In the genomic region with DNA sequence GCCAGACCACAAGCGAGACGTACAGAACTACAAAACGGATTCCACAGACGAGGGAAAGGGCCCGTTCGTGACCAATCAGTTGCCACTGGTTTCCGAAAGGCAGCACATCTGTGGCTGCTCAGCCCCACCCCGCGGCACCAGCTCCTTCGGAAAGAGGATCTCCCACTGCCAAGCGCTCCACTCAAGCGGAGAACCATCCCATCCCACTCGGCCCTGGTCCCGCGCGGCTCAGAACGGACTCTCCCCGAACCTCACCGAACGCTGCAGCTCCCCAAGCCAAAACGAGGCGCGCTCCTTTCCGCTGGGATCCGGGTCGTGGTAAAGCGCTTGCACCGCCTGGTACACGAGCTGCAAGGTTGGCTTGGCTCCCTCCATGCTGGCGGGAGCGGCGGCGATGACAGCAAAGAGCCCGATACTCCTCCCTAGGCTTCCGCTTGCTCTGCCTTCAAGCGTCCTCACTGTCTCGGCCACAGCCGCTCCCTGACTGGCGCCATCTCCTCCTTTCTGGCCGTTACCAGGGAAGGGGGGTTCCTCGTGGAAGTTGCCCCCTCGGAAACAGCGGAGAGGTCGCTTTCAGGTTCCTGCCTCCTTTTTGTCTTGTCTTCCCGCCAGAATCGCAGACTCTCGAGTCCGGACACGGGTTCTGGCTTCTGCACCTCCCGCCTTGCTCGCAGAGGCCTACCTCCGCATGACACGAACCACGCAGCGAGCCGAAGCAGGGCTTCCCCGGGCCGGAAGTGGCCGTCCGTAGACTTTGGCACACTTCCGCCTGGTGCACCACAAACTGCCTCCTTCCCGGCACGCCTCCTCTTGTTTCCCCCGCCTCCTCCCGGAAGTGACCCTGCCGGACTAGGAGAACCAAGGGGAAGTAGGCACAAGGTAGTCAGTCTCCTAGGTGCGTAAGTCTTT, we compare ENCODE assay signal across 8 mouse cellular contexts. TPM values are rescaled to one million over a fixed set of nuclear protein-coding genes. Genes with fewer than 3 reads are reported as not detected.
DNase-seq lines count a peak whose midpoint lies in the region; ATAC-seq and TF ChIP-seq lines count a peak whose summit lies in the region.

A gene (minus strand): TSS at position 777 of the 909 bp plus-strand sequence.

- peak within 1 kb of the TSS; percentile 91 for H3K27ac ChIP-seq in forebrain, embryonic 10.5 days
- peak within 1 kb of the TSS; percentile 95 for H3K27ac ChIP-seq in heart, embryonic 15.5 days
- peak within 1 kb of the TSS; percentile 63 for H3K27ac ChIP-seq in liver, embryonic 14.5 days
- peak within 1 kb of the TSS; percentile 40; the same call in 1 of the 2 replicates for H3K27ac ChIP-seq in neural tube, embryonic 11.5 days (ENCODE audit: low read depth, low read length)
- H3K27ac ChIP-seq in stomach, postnatal 0 days (replicated peaks): peak within 1 kb of the TSS; percentile 93

- peak; percentile 95 for ATAC-seq in heart, embryonic 15.5 days (replicated peaks; ENCODE audit: insufficient number of reproducible peaks, insufficient read depth, low FRiP score, low read depth)
- ATAC-seq in liver, embryonic 14.5 days (ENCODE audit: insufficient read depth): peak; percentile 95
- ATAC-seq in neural tube, embryonic 11.5 days (ENCODE audit: insufficient read depth, low FRiP score, low TSS enrichment): peak; percentile 96
- ATAC-seq in stomach, postnatal 0 days (ENCODE audit: low FRiP score, low TSS enrichment): peak; percentile 98

- H3K4me3 ChIP-seq in forebrain, embryonic 10.5 days: peak within 1 kb of the TSS; percentile 99
- H3K4me3 ChIP-seq in heart, embryonic 15.5 days: peak within 1 kb of the TSS; percentile 80
- peak within 1 kb of the TSS; percentile 68 to 86 for H3K4me3 ChIP-seq in liver, embryonic 14.5 days (ENCODE audit: insufficient read depth in 1 of 2, low read depth in 2 of 2, low read length in 2 of 2)
- peak within 1 kb of the TSS; percentile 93 for H3K4me3 ChIP-seq in neural tube, embryonic 11.5 days (ENCODE audit: low read depth, low read length)
- peak within 1 kb of the TSS; percentile 88 for H3K4me3 ChIP-seq in stomach, postnatal 0 days (ENCODE audit: low read depth, low read length)

- TF ChIP-seq CTCF in liver, embryonic 14.5 days (IDR thresholded peaks at IDR 0.05; ENCODE audit: low read depth): no peak; the same call in 1 of the 2 replicates
- TF ChIP-seq CTCF in stomach, postnatal 0 days (IDR thresholded peaks at IDR 0.05; ENCODE audit: low read depth): no peak

- peaks cover 3% of the 10 kb centered on the region; the same call in 1 of the 2 replicates for H3K9me3 ChIP-seq in forebrain, embryonic 10.5 days
- no peaks in the 10 kb centered on the region for H3K9me3 ChIP-seq in heart, embryonic 15.5 days (replicated peaks)
- no peaks in the 10 kb centered on the region for H3K9me3 ChIP-seq in liver, embryonic 14.5 days (ENCODE audit: control insufficient read depth, low read length)
- no peaks in the 10 kb centered on the region for H3K9me3 ChIP-seq in neural tube, embryonic 11.5 days (ENCODE audit: control insufficient read depth, low read length)
- H3K9me3 ChIP-seq in stomach, postnatal 0 days (ENCODE audit: control insufficient read depth, low read length): no peaks in the 10 kb centered on the region

- TF ChIP-seq EP300 in liver, embryonic 14.5 days (IDR thresholded peaks at IDR 0.05; ENCODE audit: low read depth): no peak
- TF ChIP-seq EP300 in stomach, postnatal 0 days (optimal IDR thresholded peaks at IDR 0.05): no peak

- no peaks in the 10 kb centered on the region for H3K27me3 ChIP-seq in forebrain, embryonic 10.5 days (ENCODE audit: poor library complexity, severe bottlenecking)
- H3K27me3 ChIP-seq in heart, embryonic 15.5 days: no peaks in the 10 kb centered on the region; the same call in 1 of the 2 replicates
- no peaks in the 10 kb centered on the region for H3K27me3 ChIP-seq in liver, embryonic 14.5 days (ENCODE audit: control insufficient read depth, insufficient read depth, low read length)
- H3K27me3 ChIP-seq in neural tube, embryonic 11.5 days (ENCODE audit: control insufficient read depth, insufficient read depth, low read length): no peaks in the 10 kb centered on the region
- no peaks in the 10 kb centered on the region for H3K27me3 ChIP-seq in stomach, postnatal 0 days (ENCODE audit: control insufficient read depth, insufficient read depth, low read length)

- H3K4me1 ChIP-seq in forebrain, embryonic 10.5 days: peaks cover 20% of the 10 kb centered on the region
- peaks cover 22% of the 10 kb centered on the region for H3K4me1 ChIP-seq in heart, embryonic 15.5 days (replicated peaks)
- H3K4me1 ChIP-seq in liver, embryonic 14.5 days (replicated peaks; ENCODE audit: control insufficient read depth in 2 of 2, insufficient read depth in 2 of 2, low read length in 1 of 2): peaks cover 2 to 4% of the 10 kb centered on the region in 2 experiments; a peak in 1 of 4 replicates
- peaks cover 2% of the 10 kb centered on the region; the same call in 1 of the 2 replicates for H3K4me1 ChIP-seq in neural tube, embryonic 11.5 days (ENCODE audit: control insufficient read depth, insufficient read depth, low read length)
- H3K4me1 ChIP-seq in stomach, postnatal 0 days (replicated peaks; ENCODE audit: control insufficient read depth, insufficient read depth): no peaks in the 10 kb centered on the region

- H3K4me2 ChIP-seq in heart, embryonic 15.5 days: peak within 1 kb of the TSS; percentile 82
- peak within 1 kb of the TSS; percentile 81 for H3K4me2 ChIP-seq in liver, embryonic 14.5 days (ENCODE audit: low read depth)
- H3K4me2 ChIP-seq in neural tube, embryonic 11.5 days (ENCODE audit: low read depth): peak within 1 kb of the TSS; percentile 55
- peak within 1 kb of the TSS; percentile 76 for H3K4me2 ChIP-seq in stomach, postnatal 0 days (replicated peaks; ENCODE audit: low read depth)

- H3K36me3 ChIP-seq in forebrain, embryonic 10.5 days (replicated peaks): no peaks in the 10 kb centered on the region
- no peaks in the 10 kb centered on the region for H3K36me3 ChIP-seq in heart, embryonic 15.5 days
- H3K36me3 ChIP-seq in liver, embryonic 14.5 days (replicated peaks; ENCODE audit: control insufficient read depth, insufficient read depth, low read depth): no peaks in the 10 kb centered on the region
- H3K36me3 ChIP-seq in neural tube, embryonic 11.5 days (ENCODE audit: control insufficient read depth, insufficient read depth, low read length): no peaks in the 10 kb centered on the region
- no peaks in the 10 kb centered on the region for H3K36me3 ChIP-seq in stomach, postnatal 0 days (ENCODE audit: control insufficient read depth, insufficient read depth, low read length)

- DNase-seq in CD8-positive naive resting alpha-beta T cell, adult 2 months (ENCODE audit: low read depth in 2 of 2, low spot score in 2 of 2): peak; percentile 90 to 93
- DNase-seq in c-Kit-positive CD71-negative TER-119-negative erythroid progenitor cells, embryonic 14.5 days (ENCODE audit: low read depth): peak; percentile 91
- DNase-seq in forebrain, embryonic 10.5 days (ENCODE audit: extremely low spot score, low spot score): peak; percentile 91
- peak; percentile 96 to 97 for DNase-seq in kidney, postnatal 25 days
- peak; percentile 87 to 90 (median 89) for DNase-seq in liver, embryonic 14.5 days (ENCODE audit: low read depth in 3 of 3, low spot score in 3 of 3)
- peak; percentile 93 for DNase-seq in neural tube, embryonic 11.5 days (ENCODE audit: low spot score)
- peak; percentile 95 for DNase-seq in stomach, postnatal 0 days (ENCODE audit: low spot score)

- peak within 1 kb of the TSS; percentile 90 for H3K9ac ChIP-seq in heart, embryonic 15.5 days
- H3K9ac ChIP-seq in liver, embryonic 14.5 days (replicated peaks): peak within 1 kb of the TSS; percentile 82
- H3K9ac ChIP-seq in neural tube, embryonic 11.5 days (ENCODE audit: low read length): peak within 1 kb of the TSS; percentile 87
- H3K9ac ChIP-seq in stomach, postnatal 0 days (ENCODE audit: low read length): peak within 1 kb of the TSS; percentile 91

- WGBS in forebrain, embryonic 10.5 days: under 1% methylated on average over 67 of the region's 67 CpGs
- WGBS in heart, embryonic 15.5 days: under 1% methylated on average over 67 of the region's 67 CpGs
- WGBS in liver, embryonic 14.5 days (ENCODE audit: insufficient replicate concordance): under 1% methylated on average over 64 of the region's 67 CpGs
- under 1% methylated on average over 67 of the region's 67 CpGs for WGBS in neural tube, embryonic 11.5 days
- under 1% methylated on average over 66 of the region's 67 CpGs for WGBS in stomach, postnatal 0 days

RNA-seq across cellular contexts. Expression of the gene that starts here (rescaled TPM):
- 127 and 129 TPM in 2 replicates for polyA plus RNA-seq in forebrain, embryonic 10.5 days (2016; fragmentation: Nextera tagmentation; extraction: Ambion mirVana)
- 55.1 and 63.6 TPM in 2 replicates for polyA plus RNA-seq in heart, embryonic 15.5 days (2015; fragmentation: Nextera tagmentation; extraction: Ambion mirVana)
- polyA plus RNA-seq in liver, embryonic 14.5 days (2012; rRNA removed): 20.6 and 27.8 TPM in 2 replicates
- polyA plus RNA-seq in liver, embryonic 14.5 days (2014; fragmentation: Nextera tagmentation; extraction: Ambion mirVana): 30.5 and 36.4 TPM in 2 replicates
- 109 and 118 TPM in 2 replicates for polyA plus RNA-seq in neural tube, embryonic 11.5 days (2014; fragmentation: Nextera tagmentation; extraction: Ambion mirVana)
- polyA plus RNA-seq in stomach, postnatal 0 days (2015; fragmentation: Nextera tagmentation; extraction: Ambion mirVana): 33.3 and 33.8 TPM in 2 replicates

Comparison
In these comparisons a context has a peak if more than half of its experiments do, and no peak if none do; other contexts are left out.
1. Peak in every context shown above with its lines: DNase-seq, ATAC-seq, H3K4me3 ChIP-seq and H3K27ac ChIP-seq.
2. H3K27ac ChIP-seq: peak in every context shown above with its lines; median percentile 95 in heart, embryonic 15.5 days; 93 in stomach, postnatal 0 days; 91 in forebrain, embryonic 10.5 days; 63 in liver, embryonic 14.5 days; 40 in neural tube, embryonic 11.5 days.